Mouse (Mus musculus) midbrain, embryonic 15.5 days (tissue): ENCODE results near the gene Gimap3. TPM values are rescaled to one million over a fixed set of nuclear protein-coding genes. Genes with fewer than 3 reads are reported as not detected.

Experiments
- ATAC-seq: fragments of 200-750 bp; cut with Nextera tagmentation; replicated peaks from 2 replicates; pipeline ENCODE4 v1.8.0; 2017; ENCODE audit warnings: moderate TSS enrichment
- H3K27ac ChIP-seq: fragments of 300-500 bp; sonication (generic); 2 replicates; pipeline ENCODE4 v1.5.1; 2015; ENCODE audit warnings: mild to moderate bottlenecking, inconsistent platforms
- H3K27me3 ChIP-seq: fragments of 300-500 bp; sonication (generic); replicated peaks from 2 replicates; pipeline ENCODE4 v1.6.1; 2015; ENCODE audit warnings: inconsistent platforms
- H3K36me3 ChIP-seq: fragments of 300-500 bp; sonication (generic); replicated peaks from 2 replicates; pipeline ENCODE4 v1.6.1; 2015; ENCODE audit warnings: inconsistent platforms
- H3K4me1 ChIP-seq: fragments of 300-500 bp; sonication (generic); 2 replicates; pipeline ENCODE4 v1.6.1; 2015; ENCODE audit warnings: inconsistent platforms
- H3K4me2 ChIP-seq: fragments of 300-500 bp; sonication (generic); 2 replicates; pipeline ENCODE4 v1.6.1; 2015; ENCODE audit warnings: inconsistent platforms, mild to moderate bottlenecking, moderate library complexity
- H3K4me3 ChIP-seq: fragments of 300-500 bp; sonication (generic); 2 replicates; pipeline ENCODE4 v1.5.1; 2015; ENCODE audit warnings: mild to moderate bottlenecking, inconsistent platforms
- H3K9ac ChIP-seq: fragments of 300-500 bp; sonication (generic); 2 replicates; pipeline ENCODE4 v1.6.1; 2015; ENCODE audit warnings: mild to moderate bottlenecking, inconsistent platforms
- H3K9me3 ChIP-seq: fragments of 300-500 bp; sonication (generic); 2 replicates; pipeline ENCODE4 v1.6.1; 2016; ENCODE audit warnings: inconsistent platforms
- WGBS: fragments of 180-500 bp; shearing (Covaris S2); methylation state at CpG from one replicate; pipeline ENCODE4 v1.1.7; 2015; ENCODE audit warnings: mixed read lengths; 5-methylcytosine and 5-hydroxymethylcytosine counted together
- polyA plus RNA-seq: library from polyadenylated mRNA; unstranded; fragments of >200 nt; fragmentation: Nextera tagmentation; extraction: Ambion mirVana; gene quantifications from 2 replicates; pipeline ENCODE4 v1.2.1, GENCODE M21; 2015

Gimap3 gene
- polyA plus RNA-seq, 1 experiment from 2014 or later: not detected

- H3K27me3 ChIP-seq: peaks cover 27% of the 10 kb centered on the region
- no peak overlapping the region for H3K4me2 ChIP-seq
- no peaks in the 10 kb centered on the region for H3K9me3 ChIP-seq
- H3K27ac ChIP-seq: no peak overlapping the region
- ATAC-seq: no peak
- H3K36me3 ChIP-seq: no peaks in the 10 kb centered on the region
- H3K4me1 ChIP-seq: peaks cover 11% of the 10 kb centered on the region; the same call in 1 of the 2 replicates
- H3K9ac ChIP-seq: no peak overlapping the region
- WGBS: 88% methylated on average over 3 of the region's 3 CpGs
- H3K4me3 ChIP-seq: no peak overlapping the region
Observed at GRCm38 (mm10) chr6:48740501-48741169, 30.0 kb downstream of the Gimap3 start.

- ATAC-seq: no peak
- Histone ChIP-seq H3K27me3 (peaks cover 27% of the 10 kb centered on the region), H3K27ac (no peak overlapping the region), H3K4me2 (no peak overlapping the region), H3K4me1 (peaks cover 11% of the 10 kb centered on the region; the same call in 1 of the 2 replicates), H3K9ac (no peak overlapping the region), H3K9me3 (no peaks in the 10 kb centered on the region), H3K36me3 (no peaks in the 10 kb centered on the region), H3K4me3 (no peak overlapping the region)
- WGBS: 96% methylated on average over 3 of the region's 3 CpGs
Observed at GRCm38 (mm10) chr6:48739780-48740055, 30.9 kb downstream of the Gimap3 start.

- no peak within 1 kb of the TSS for H3K4me2 ChIP-seq
- H3K36me3 ChIP-seq: no peaks in the 10 kb centered on the region
- H3K4me3 ChIP-seq: no peak within 1 kb of the TSS
- no peaks in the 10 kb centered on the region for H3K9me3 ChIP-seq
- WGBS: 83% methylated on average over 15 of the region's 15 CpGs
- H3K4me1 ChIP-seq: peaks cover 11% of the 10 kb centered on the region; the same call in 1 of the 2 replicates
- H3K27ac ChIP-seq: no peak within 1 kb of the TSS
- peaks cover 26% of the 10 kb centered on the region for H3K27me3 ChIP-seq
- H3K9ac ChIP-seq: no peak within 1 kb of the TSS
- no peak for ATAC-seq
Observed at GRCm38 (mm10) chr6:48738961-48739779, 31.5 kb downstream of the Gimap3 start, which contains the start of gene Gimap1. Gimap1 (plus strand) TSS chr6:48739054.

- Histone ChIP-seq H3K4me2 (no peak overlapping the region), H3K27ac (no peak overlapping the region), H3K4me3 (no peak overlapping the region), H3K27me3 (peaks cover 16% of the 10 kb centered on the region), H3K36me3 (no peaks in the 10 kb centered on the region), H3K4me1 (peaks cover 5% of the 10 kb centered on the region; the same call in 1 of the 2 replicates), H3K9me3 (no peaks in the 10 kb centered on the region), H3K9ac (no peak overlapping the region)
- ATAC-seq: no peak
- WGBS: 87% methylated on average over 5 of the region's 5 CpGs
Observed at GRCm38 (mm10) chr6:48737688-48738087, 33.0 kb downstream of the Gimap3 start.

GRCm38 (mm10) chr6:48737053-48737452 is 33.6 kb downstream of the Gimap3 start:
- peaks cover 10% of the 10 kb centered on the region for H3K27me3 ChIP-seq
- no peaks in the 10 kb centered on the region for H3K36me3 ChIP-seq
- no peak overlapping the region for H3K27ac ChIP-seq
- WGBS: 88% methylated on average over 2 of the region's 2 CpGs
- H3K9ac ChIP-seq: no peak overlapping the region
- no peaks in the 10 kb centered on the region; the same call in 1 of the 2 replicates for H3K4me1 ChIP-seq
- no peak overlapping the region for H3K4me3 ChIP-seq
- no peaks in the 10 kb centered on the region for H3K9me3 ChIP-seq
- no peak for ATAC-seq
- no peak overlapping the region for H3K4me2 ChIP-seq

GRCm38 (mm10) chr6:48733660-48734059 is 37.0 kb downstream of the Gimap3 start:
- H3K27ac ChIP-seq: no peak overlapping the region
- no peaks in the 10 kb centered on the region for H3K36me3 ChIP-seq
- H3K4me3 ChIP-seq: no peak overlapping the region
- H3K4me1 ChIP-seq: no peaks in the 10 kb centered on the region
- no peak overlapping the region for H3K4me2 ChIP-seq
- H3K9ac ChIP-seq: no peak overlapping the region
- 96% methylated on average over 1 of the region's 1 CpGs for WGBS
- H3K9me3 ChIP-seq: no peaks in the 10 kb centered on the region
- no peaks in the 10 kb centered on the region for H3K27me3 ChIP-seq
- ATAC-seq: no peak

GRCm38 (mm10) chr6:48732864-48733304 is 37.8 kb downstream of the Gimap3 start:
- no peak overlapping the region for H3K9ac ChIP-seq
- WGBS: 62% methylated on average over 8 of the region's 8 CpGs
- H3K4me1 ChIP-seq: no peaks in the 10 kb centered on the region
- no peak overlapping the region for H3K4me2 ChIP-seq
- no peak overlapping the region for H3K4me3 ChIP-seq
- ATAC-seq: no peak
- H3K27ac ChIP-seq: no peak overlapping the region
- no peaks in the 10 kb centered on the region for H3K36me3 ChIP-seq
- no peaks in the 10 kb centered on the region for H3K9me3 ChIP-seq
- H3K27me3 ChIP-seq: no peaks in the 10 kb centered on the region

- Histone ChIP-seq H3K4me1 (0 out of 2 replicates have a peak, but pooled peaks cover 3% of the 10 kb centered on the region), H3K4me3 (no peak overlapping the region), H3K36me3 (no peaks in the 10 kb centered on the region), H3K4me2 (no peak overlapping the region), H3K9me3 (no peaks in the 10 kb centered on the region), H3K27me3 (no peaks in the 10 kb centered on the region), H3K27ac (no peak overlapping the region), H3K9ac (no peak overlapping the region)
- no peak for ATAC-seq
- 94% methylated on average over 5 of the region's 5 CpGs for WGBS
Observed at GRCm38 (mm10) chr6:48727761-48728160, 42.9 kb downstream of the Gimap3 start.

- H3K4me1 ChIP-seq: 0 out of 2 replicates have a peak, but pooled peaks cover 3% of the 10 kb centered on the region
- H3K27me3 ChIP-seq: no peaks in the 10 kb centered on the region
- no peaks in the 10 kb centered on the region for H3K36me3 ChIP-seq
- no peak overlapping the region for H3K4me2 ChIP-seq
- H3K9me3 ChIP-seq: no peaks in the 10 kb centered on the region
- 5% methylated on average over 1 of the region's 1 CpGs for WGBS
- ATAC-seq: no peak; the same call in 1 of the 2 replicates
- no peak overlapping the region for H3K27ac ChIP-seq
- H3K4me3 ChIP-seq: no peak overlapping the region
- no peak overlapping the region for H3K9ac ChIP-seq
Observed at GRCm38 (mm10) chr6:48725476-48725875, 45.2 kb downstream of the Gimap3 start.

GRCm38 (mm10) chr6:48723468-48723867 is 47.2 kb downstream of the Gimap3 start:
- no peak overlapping the region for H3K27ac ChIP-seq
- no peaks in the 10 kb centered on the region for H3K27me3 ChIP-seq
- 91% methylated on average over 8 of the region's 8 CpGs for WGBS
- H3K36me3 ChIP-seq: no peaks in the 10 kb centered on the region
- no peak overlapping the region for H3K9ac ChIP-seq
- H3K9me3 ChIP-seq: no peaks in the 10 kb centered on the region
- H3K4me1 ChIP-seq: 0 out of 2 replicates have a peak, but pooled peaks cover 3% of the 10 kb centered on the region
- no peak overlapping the region for H3K4me3 ChIP-seq
- no peak for ATAC-seq
- H3K4me2 ChIP-seq: no peak overlapping the region

- Histone ChIP-seq H3K9ac (no peak overlapping the region), H3K36me3 (no peaks in the 10 kb centered on the region), H3K4me1 (0 out of 2 replicates have a peak, but pooled peaks cover under 1% of the 10 kb centered on the region), H3K9me3 (no peaks in the 10 kb centered on the region), H3K27me3 (no peaks in the 10 kb centered on the region), H3K4me3 (no peak overlapping the region), H3K27ac (no peak overlapping the region), H3K4me2 (no peak overlapping the region)
- WGBS: 87% methylated on average over 4 of the region's 4 CpGs
- no peak for ATAC-seq
Observed at GRCm38 (mm10) chr6:48720326-48720725, 50.3 kb downstream of the Gimap3 start.

- no peak within 1 kb of the TSS for H3K9ac ChIP-seq
- H3K9me3 ChIP-seq: no peaks in the 10 kb centered on the region
- H3K27ac ChIP-seq: no peak within 1 kb of the TSS
- no peak for ATAC-seq
- no peak within 1 kb of the TSS for H3K4me2 ChIP-seq
- H3K4me3 ChIP-seq: no peak within 1 kb of the TSS
- H3K27me3 ChIP-seq: no peaks in the 10 kb centered on the region
- WGBS: 55% methylated on average over 2 of the region's 2 CpGs
- no peaks in the 10 kb centered on the region for H3K4me1 ChIP-seq
- no peaks in the 10 kb centered on the region for H3K36me3 ChIP-seq
Observed at GRCm38 (mm10) chr6:48718455-48718854, 52.2 kb downstream of the Gimap3 start, which contains the start of the genes Gm28053 and Gimap7. Gm28053 (plus strand) TSS chr6:48718607. Gimap7 (plus strand) TSS chr6:48718621.
